Mouse (Mus musculus): ENCODE data around the gene Pitpnm2.

- no peak for TF ChIP-seq CTCF (IDR thresholded peaks at IDR 0.05; ENCODE audit: low read depth)
- no peak for TF ChIP-seq EP300 (IDR thresholded peaks at IDR 0.05; ENCODE audit: low read depth)
These were observed 18.1 kb upstream of the Pitpnm2 start for GRCm38 (mm10) chr5:124267652-124268051.

Data from liver, embryonic 14.5 days (tissue).